Mouse (Mus musculus): Measurements from ENCODE around the gene Slc38a4. TPM values are rescaled to one million over a fixed set of nuclear protein-coding genes. Genes with fewer than 3 reads are reported as not detected.

Slc38a4 gene
- polyA plus RNA-seq, 1 experiment from 2014 or later: 17.3 TPM

- H3K27me3 ChIP-seq: no peaks in the 10 kb centered on the region
- 91% methylated on average over 15 of the region's 15 CpGs for WGBS
- no peak for ATAC-seq (ENCODE audit: low FRiP score, low read depth)
- no peak overlapping the region for H3K4me3 ChIP-seq
- H3K27ac ChIP-seq (replicated peaks): no peak overlapping the region
- H3K4me1 ChIP-seq: no peaks in the 10 kb centered on the region
- H3K9ac ChIP-seq (replicated peaks): no peak overlapping the region
- H3K36me3 ChIP-seq: no peaks in the 10 kb centered on the region
- H3K9me3 ChIP-seq: no peaks in the 10 kb centered on the region
- no peak overlapping the region for H3K4me2 ChIP-seq (replicated peaks)
Measured at GRCm38 (mm10) chr15:97005631-97006234, 50.0 kb downstream of the Slc38a4 start.

- no peak overlapping the region for H3K4me3 ChIP-seq
- WGBS: 86% methylated on average over 7 of the region's 7 CpGs
- no peak for ATAC-seq (ENCODE audit: low FRiP score, low read depth)
Measured at GRCm38 (mm10) chr15:97004525-97004867, 51.3 kb downstream of the Slc38a4 start.

GRCm38 (mm10) chr15:97003851-97004524 lies 51.8 kb downstream of the Slc38a4 start:
- Histone ChIP-seq H3K4me1 (no peaks in the 10 kb centered on the region), H3K4me3 (no peak overlapping the region), H3K4me2 (replicated peaks) (no peak overlapping the region), H3K27ac (replicated peaks) (no peak overlapping the region), H3K9ac (replicated peaks) (no peak overlapping the region), H3K27me3 (no peaks in the 10 kb centered on the region), H3K36me3 (no peaks in the 10 kb centered on the region), H3K9me3 (no peaks in the 10 kb centered on the region)
- 78% methylated on average over 10 of the region's 10 CpGs for WGBS
- no peak for ATAC-seq (ENCODE audit: low FRiP score, low read depth)

More at GRCm38 (mm10) chr15:97004525-97004867, 51.3 kb downstream of the Slc38a4 start:
- H3K9me3 ChIP-seq: no peaks in the 10 kb centered on the region
- H3K36me3 ChIP-seq: no peaks in the 10 kb centered on the region
- H3K9ac ChIP-seq (replicated peaks): no peak overlapping the region
- no peaks in the 10 kb centered on the region for H3K27me3 ChIP-seq
- no peaks in the 10 kb centered on the region for H3K4me1 ChIP-seq
- H3K27ac ChIP-seq (replicated peaks): no peak overlapping the region
- H3K4me2 ChIP-seq (replicated peaks): no peak overlapping the region

DNA sequence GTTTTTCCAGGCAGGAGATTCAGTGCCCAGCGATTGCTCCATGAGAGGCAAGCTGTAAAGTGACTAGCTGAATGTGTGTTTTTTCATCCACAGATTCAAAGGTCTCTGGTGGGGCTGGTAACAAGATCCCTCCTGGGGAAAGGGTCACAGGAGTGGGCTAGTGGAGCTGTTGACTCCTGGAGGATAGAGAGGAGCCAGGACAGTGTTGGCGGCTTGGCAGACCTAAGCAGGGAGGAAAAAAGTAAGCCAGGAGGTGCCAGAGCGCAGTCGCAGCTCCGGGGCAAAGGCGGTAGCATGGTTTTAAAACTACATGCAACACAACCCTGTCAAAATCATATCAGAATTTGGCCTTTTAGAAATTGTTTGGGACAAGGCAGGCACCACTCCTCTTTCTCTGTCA lies 52.6 kb downstream of the Slc38a4 start:
- ATAC-seq (ENCODE audit: low FRiP score, low read depth): no peak
- no peaks in the 10 kb centered on the region for H3K9me3 ChIP-seq
- H3K27ac ChIP-seq (replicated peaks): no peak overlapping the region
- H3K27me3 ChIP-seq: no peaks in the 10 kb centered on the region
- no peaks in the 10 kb centered on the region for H3K4me1 ChIP-seq
- peak overlapping the region; percentile 21 for H3K4me2 ChIP-seq (replicated peaks)
- 73% methylated on average over 6 of the region's 6 CpGs for WGBS
- H3K4me3 ChIP-seq: peak overlapping the region; percentile 22; the same call in 1 of the 2 replicates
- no peaks in the 10 kb centered on the region for H3K36me3 ChIP-seq
- H3K9ac ChIP-seq (replicated peaks): no peak overlapping the region

DNA sequence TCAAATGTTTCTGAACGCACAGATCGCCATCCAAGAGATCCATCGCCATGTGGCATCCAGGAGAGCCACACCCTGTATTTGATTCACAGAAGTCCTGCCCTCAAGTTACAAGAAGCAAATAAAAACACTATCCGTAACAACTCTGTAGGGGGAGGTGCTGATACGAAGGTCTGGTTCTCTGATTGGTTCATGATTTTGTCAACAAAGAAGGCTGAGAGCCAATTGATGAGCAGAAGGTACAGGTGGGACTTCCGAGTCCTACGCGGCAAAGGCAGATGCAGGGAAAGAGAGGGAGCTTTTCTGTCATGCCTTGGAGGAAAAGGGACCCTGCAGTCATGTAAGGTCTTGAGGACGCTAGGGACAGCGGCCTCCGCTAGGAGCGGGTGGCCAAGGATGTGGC lies 53.0 kb downstream of the Slc38a4 start:
- Histone ChIP-seq H3K27me3 (no peaks in the 10 kb centered on the region), H3K27ac (replicated peaks) (no peak overlapping the region), H3K4me2 (replicated peaks) (peak overlapping the region; percentile 21), H3K4me1 (no peaks in the 10 kb centered on the region), H3K9ac (replicated peaks) (no peak overlapping the region), H3K36me3 (no peaks in the 10 kb centered on the region), H3K4me3 (peak overlapping the region; percentile 22; the same call in 1 of the 2 replicates), H3K9me3 (no peaks in the 10 kb centered on the region)
- ATAC-seq (ENCODE audit: low FRiP score, low read depth): no peak
- WGBS: 67% methylated on average over 12 of the region's 12 CpGs

- no peak for ATAC-seq (ENCODE audit: low FRiP score, low read depth)
- no peak overlapping the region for H3K4me2 ChIP-seq (replicated peaks)
- H3K4me1 ChIP-seq: no peaks in the 10 kb centered on the region
- 88% methylated on average over 7 of the region's 7 CpGs for WGBS
- no peak overlapping the region for H3K27ac ChIP-seq (replicated peaks)
- no peak overlapping the region for H3K4me3 ChIP-seq
- H3K9ac ChIP-seq (replicated peaks): no peak overlapping the region
- H3K27me3 ChIP-seq: no peaks in the 10 kb centered on the region
- no peaks in the 10 kb centered on the region for H3K9me3 ChIP-seq
- no peaks in the 10 kb centered on the region for H3K36me3 ChIP-seq
Measured at GRCm38 (mm10) chr15:97001886-97002285, 53.9 kb downstream of the Slc38a4 start.

- Histone ChIP-seq H3K27ac (replicated peaks) (no peak overlapping the region), H3K4me2 (replicated peaks) (no peak overlapping the region)
- 52% methylated on average over 12 of the region's 12 CpGs for WGBS
Measured at GRCm38 (mm10) chr15:97001416-97001815, 54.3 kb downstream of the Slc38a4 start.

DNA sequence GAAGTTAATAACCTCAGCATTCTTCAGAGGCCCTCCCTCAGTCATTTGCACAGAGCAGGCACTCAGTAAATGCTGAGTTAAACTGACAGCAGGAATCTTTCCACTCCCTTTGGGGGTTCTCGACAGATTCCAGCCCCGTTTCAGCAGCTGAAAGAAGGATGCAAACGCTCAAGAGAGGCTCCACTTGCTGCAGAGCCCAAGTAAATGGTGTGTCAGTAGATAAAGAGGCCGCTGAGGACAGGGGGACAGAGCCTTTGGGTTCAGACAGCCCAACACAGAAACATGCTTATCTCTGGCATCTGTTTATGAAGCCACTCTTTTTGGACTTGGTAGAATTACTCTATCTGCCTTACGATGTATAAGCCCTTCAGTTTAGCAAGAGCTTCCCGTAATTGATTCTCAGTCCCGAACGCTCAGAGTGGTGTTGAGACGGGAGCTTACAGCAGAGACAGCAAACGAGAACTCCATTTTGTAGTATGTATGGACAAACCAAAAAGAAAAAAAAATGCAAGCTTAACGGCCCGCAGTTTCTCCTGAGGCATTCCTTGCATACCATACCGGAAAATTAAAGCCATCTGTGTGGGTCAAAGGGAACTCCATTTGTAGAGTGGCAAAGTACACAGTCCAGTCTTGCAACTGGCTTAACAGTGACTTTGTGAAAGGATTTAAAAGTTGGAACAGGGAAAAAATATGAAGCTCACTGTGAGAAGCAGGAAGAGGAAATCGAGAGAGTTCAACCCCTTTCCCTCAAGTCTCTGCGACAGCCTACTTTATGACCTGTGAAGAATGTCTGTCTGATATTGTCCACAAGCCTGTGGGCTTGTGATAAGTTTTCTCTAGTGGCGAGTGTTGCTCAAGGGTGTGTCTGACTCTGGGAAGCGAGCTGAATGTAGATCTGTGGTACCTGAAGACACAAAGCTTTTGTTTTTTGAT lies 55.2 kb downstream of the Slc38a4 start:
- H3K27me3 ChIP-seq: no peaks in the 10 kb centered on the region
- no peak overlapping the region for H3K4me2 ChIP-seq (replicated peaks)
- H3K27ac ChIP-seq (replicated peaks): no peak overlapping the region
- ATAC-seq (ENCODE audit: low FRiP score, low read depth): no peak
- WGBS: 61% methylated on average over 17 of the region's 17 CpGs
- no peaks in the 10 kb centered on the region for H3K4me1 ChIP-seq
- H3K4me3 ChIP-seq: no peak overlapping the region
- no peaks in the 10 kb centered on the region for H3K9me3 ChIP-seq
- H3K36me3 ChIP-seq: no peaks in the 10 kb centered on the region
- no peak overlapping the region for H3K9ac ChIP-seq (replicated peaks)

More at GRCm38 (mm10) chr15:97001416-97001815, 54.3 kb downstream of the Slc38a4 start:
- H3K4me3 ChIP-seq: no peak overlapping the region
- no peak overlapping the region for H3K9ac ChIP-seq (replicated peaks)
- H3K4me1 ChIP-seq: no peaks in the 10 kb centered on the region
- H3K36me3 ChIP-seq: no peaks in the 10 kb centered on the region
- ATAC-seq (ENCODE audit: low FRiP score, low read depth): no peak
- no peaks in the 10 kb centered on the region for H3K9me3 ChIP-seq
- no peaks in the 10 kb centered on the region for H3K27me3 ChIP-seq

GRCm38 (mm10) chr15:96999401-96999800 lies 56.4 kb downstream of the Slc38a4 start:
- H3K4me3 ChIP-seq: no peak overlapping the region
- H3K4me1 ChIP-seq: no peaks in the 10 kb centered on the region
- no peak for ATAC-seq (ENCODE audit: low FRiP score, low read depth)
- no peaks in the 10 kb centered on the region for H3K36me3 ChIP-seq
- 65% methylated on average over 12 of the region's 12 CpGs for WGBS
- H3K27me3 ChIP-seq: no peaks in the 10 kb centered on the region
- H3K9ac ChIP-seq (replicated peaks): no peak overlapping the region
- no peak overlapping the region for H3K27ac ChIP-seq (replicated peaks)
- no peak overlapping the region for H3K4me2 ChIP-seq (replicated peaks)
- H3K9me3 ChIP-seq: no peaks in the 10 kb centered on the region

GRCm38 (mm10) chr15:96985618-96986017 lies 70.1 kb downstream of the Slc38a4 start:
- H3K4me2 ChIP-seq (replicated peaks): no peak overlapping the region
- H3K27me3 ChIP-seq: no peaks in the 10 kb centered on the region
- H3K27ac ChIP-seq (replicated peaks): no peak overlapping the region
- H3K4me1 ChIP-seq: no peaks in the 10 kb centered on the region
- no peaks in the 10 kb centered on the region for H3K36me3 ChIP-seq
- H3K4me3 ChIP-seq: no peak overlapping the region
- no peaks in the 10 kb centered on the region for H3K9me3 ChIP-seq
- H3K9ac ChIP-seq (replicated peaks): no peak overlapping the region
- no peak for ATAC-seq (ENCODE audit: low FRiP score, low read depth)
- WGBS: 73% methylated on average over 8 of the region's 8 CpGs

DNA sequence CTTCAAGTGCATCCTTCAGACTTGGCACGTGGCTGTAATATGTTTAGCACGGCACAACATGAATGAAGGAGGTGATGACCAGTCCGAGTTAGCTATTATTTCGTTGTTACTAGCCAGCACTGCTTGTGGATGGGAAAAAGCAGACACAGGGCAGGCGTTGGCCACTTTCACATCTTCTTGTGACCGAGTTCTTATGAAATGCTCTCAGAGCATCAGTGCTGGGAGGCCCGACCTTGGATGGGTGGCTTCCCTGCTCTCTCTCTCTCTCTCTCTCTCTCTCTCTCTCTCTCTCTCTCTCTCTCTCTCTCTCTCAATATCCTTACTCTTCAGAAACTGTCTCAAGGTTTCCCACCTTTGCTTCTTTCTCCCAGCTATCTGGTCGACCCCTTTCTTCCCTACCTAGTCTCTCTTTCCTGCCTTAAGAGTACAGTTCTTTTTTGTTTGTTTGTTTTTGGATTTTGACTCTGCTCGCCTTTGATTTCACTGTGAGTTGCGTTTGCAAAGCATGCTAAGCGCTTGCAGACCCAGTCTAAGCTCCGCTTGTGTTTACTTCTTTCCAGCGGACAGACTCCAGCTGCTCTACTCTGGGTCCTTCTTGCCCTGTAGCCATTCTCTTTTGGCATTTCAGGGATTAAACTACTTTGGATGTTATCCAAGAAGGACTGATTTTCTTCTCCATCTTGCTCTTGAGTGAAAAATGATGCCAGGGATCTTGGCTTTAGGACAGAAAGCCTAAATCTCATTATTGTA lies 72.0 kb downstream of the Slc38a4 start:
- no peak for ATAC-seq (ENCODE audit: low FRiP score, low read depth)
- H3K9ac ChIP-seq (replicated peaks): no peak overlapping the region
- no peaks in the 10 kb centered on the region for H3K4me1 ChIP-seq
- no peaks in the 10 kb centered on the region for H3K9me3 ChIP-seq
- H3K4me2 ChIP-seq (replicated peaks): no peak overlapping the region
- no peaks in the 10 kb centered on the region for H3K36me3 ChIP-seq
- no peaks in the 10 kb centered on the region for H3K27me3 ChIP-seq
- 86% methylated on average over 13 of the region's 13 CpGs for WGBS
- no peak overlapping the region for H3K4me3 ChIP-seq
- no peak overlapping the region for H3K27ac ChIP-seq (replicated peaks)
